Comparison of ENCODE assay signal across 11 mouse cellular contexts in genomic region chr10:9557517-9558065, GRCm38 (mm10).
DNase-seq lines count a peak whose midpoint lies in the region; ATAC-seq and TF ChIP-seq lines count a peak whose summit lies in the region.
"Had no signal": no experiment of that assay in that cellular context is flagged by ENCODE, and none has a peak within 500 bp of the region (broad histone marks: within the 10 kb centered on the region; RNA-seq: fewer than 3 reads in every experiment).

No protein-coding gene starts in this region.

- 0 out of 2 replicates have a peak overlapping the region, but pooled peaks have one; percentile 19 for H3K27ac ChIP-seq in forebrain, embryonic 12.5 days
- no peak overlapping the region for H3K27ac ChIP-seq in forebrain, embryonic 13.5 days
- H3K27ac ChIP-seq in lung, embryonic 14.5 days (ENCODE audit: low read depth) = peak overlapping the region; percentile 39
- H3K27ac ChIP-seq in embryonic facial prominence, embryonic 11.5 days (replicated peaks; ENCODE audit: low read depth, low read length) = no peak overlapping the region
- H3K27ac ChIP-seq in neural tube, embryonic 15.5 days (replicated peaks) = peak overlapping the region; percentile 51; the same call in 1 of the 2 replicates
- no peak overlapping the region for H3K27ac ChIP-seq in liver, embryonic 12.5 days
- H3K27ac ChIP-seq: liver, embryonic 14.5 days had no signal

- H3K9me3 ChIP-seq in forebrain, embryonic 12.5 days = no peaks in the 10 kb centered on the region
- H3K9me3 ChIP-seq in forebrain, embryonic 13.5 days (replicated peaks) = no peaks in the 10 kb centered on the region
- H3K9me3 ChIP-seq in lung, embryonic 14.5 days (ENCODE audit: low read depth, low read length) = no peaks in the 10 kb centered on the region
- no peaks in the 10 kb centered on the region for H3K9me3 ChIP-seq in embryonic facial prominence, embryonic 11.5 days (replicated peaks; ENCODE audit: control insufficient read depth, low read length)
- no peaks in the 10 kb centered on the region for H3K9me3 ChIP-seq in neural tube, embryonic 15.5 days (replicated peaks)
- no peaks in the 10 kb centered on the region for H3K9me3 ChIP-seq in liver, embryonic 12.5 days (replicated peaks)

- H3K4me2 ChIP-seq in forebrain, embryonic 12.5 days = no peak overlapping the region
- no peak overlapping the region for H3K4me2 ChIP-seq in forebrain, embryonic 13.5 days
- no peak overlapping the region for H3K4me2 ChIP-seq in lung, embryonic 14.5 days
- no peak overlapping the region for H3K4me2 ChIP-seq in embryonic facial prominence, embryonic 11.5 days (ENCODE audit: low read depth, low read length)
- no peak overlapping the region for H3K4me2 ChIP-seq in neural tube, embryonic 15.5 days
- no peak overlapping the region for H3K4me2 ChIP-seq in liver, embryonic 12.5 days

- WGBS in forebrain, embryonic 12.5 days = 21% methylated on average over 4 of the region's 4 CpGs
- WGBS in forebrain, embryonic 13.5 days = 18% methylated on average over 4 of the region's 4 CpGs
- 8% methylated on average over 4 of the region's 4 CpGs for WGBS in lung, embryonic 14.5 days
- 36% methylated on average over 4 of the region's 4 CpGs for WGBS in embryonic facial prominence, embryonic 11.5 days
- WGBS in neural tube, embryonic 15.5 days = 14% methylated on average over 4 of the region's 4 CpGs
- WGBS in liver, embryonic 12.5 days (ENCODE audit: insufficient replicate concordance) = 44% methylated on average over 4 of the region's 4 CpGs

- no peak overlapping the region for H3K4me3 ChIP-seq in forebrain, embryonic 12.5 days (replicated peaks)
- H3K4me3 ChIP-seq in forebrain, embryonic 13.5 days = no peak overlapping the region
- no peak overlapping the region for H3K4me3 ChIP-seq in lung, embryonic 14.5 days (ENCODE audit: low read depth, low read length)
- no peak overlapping the region for H3K4me3 ChIP-seq in embryonic facial prominence, embryonic 11.5 days (ENCODE audit: low read depth, low read length)
- H3K4me3 ChIP-seq in neural tube, embryonic 15.5 days (replicated peaks) = no peak overlapping the region
- H3K4me3 ChIP-seq in liver, embryonic 12.5 days = no peak overlapping the region

- ATAC-seq in forebrain, embryonic 12.5 days (ENCODE audit: low FRiP score) = peak; percentile 27; the same call in 1 of the 2 replicates
- no peak for ATAC-seq in forebrain, embryonic 13.5 days
- peak; percentile 86 for ATAC-seq in lung, embryonic 14.5 days (ENCODE audit: insufficient read depth)
- no peak for ATAC-seq in embryonic facial prominence, embryonic 11.5 days (replicated peaks; ENCODE audit: insufficient number of reproducible peaks, low FRiP score, low TSS enrichment, low read depth)
- ATAC-seq in neural tube, embryonic 15.5 days (ENCODE audit: low FRiP score) = no peak
- ATAC-seq in liver, embryonic 12.5 days = no peak
- ATAC-seq: inflammation-experienced regulatory T-cells, adult 6 months had no signal

- no peak overlapping the region for H3K9ac ChIP-seq in forebrain, embryonic 12.5 days
- no peak overlapping the region for H3K9ac ChIP-seq in forebrain, embryonic 13.5 days
- no peak overlapping the region for H3K9ac ChIP-seq in lung, embryonic 14.5 days
- no peak overlapping the region for H3K9ac ChIP-seq in embryonic facial prominence, embryonic 11.5 days (replicated peaks; ENCODE audit: low read length)
- H3K9ac ChIP-seq in neural tube, embryonic 15.5 days (replicated peaks) = no peak overlapping the region
- H3K9ac ChIP-seq in liver, embryonic 12.5 days = no peak overlapping the region
- H3K9ac ChIP-seq: liver, embryonic 14.5 days had no signal

- no peaks in the 10 kb centered on the region for H3K27me3 ChIP-seq in forebrain, embryonic 12.5 days
- H3K27me3 ChIP-seq in forebrain, embryonic 13.5 days = no peaks in the 10 kb centered on the region
- H3K27me3 ChIP-seq in lung, embryonic 14.5 days (ENCODE audit: insufficient read depth, low read length) = no peaks in the 10 kb centered on the region
- no peaks in the 10 kb centered on the region for H3K27me3 ChIP-seq in embryonic facial prominence, embryonic 11.5 days (ENCODE audit: control insufficient read depth, insufficient read depth, low read length)
- no peaks in the 10 kb centered on the region for H3K27me3 ChIP-seq in neural tube, embryonic 15.5 days (replicated peaks)
- H3K27me3 ChIP-seq in liver, embryonic 12.5 days (replicated peaks) = no peaks in the 10 kb centered on the region

- no peaks in the 10 kb centered on the region for H3K36me3 ChIP-seq in forebrain, embryonic 12.5 days (replicated peaks)
- no peaks in the 10 kb centered on the region for H3K36me3 ChIP-seq in forebrain, embryonic 13.5 days (ENCODE audit: poor library complexity, severe bottlenecking)
- no peaks in the 10 kb centered on the region for H3K36me3 ChIP-seq in lung, embryonic 14.5 days (ENCODE audit: insufficient read depth)
- no peaks in the 10 kb centered on the region for H3K36me3 ChIP-seq in embryonic facial prominence, embryonic 11.5 days (replicated peaks; ENCODE audit: control insufficient read depth, insufficient read depth, low read depth, low read length)
- H3K36me3 ChIP-seq in neural tube, embryonic 15.5 days = no peaks in the 10 kb centered on the region
- H3K36me3 ChIP-seq in liver, embryonic 12.5 days = no peaks in the 10 kb centered on the region

- peaks cover 12% of the 10 kb centered on the region for H3K4me1 ChIP-seq in forebrain, embryonic 12.5 days
- H3K4me1 ChIP-seq in forebrain, embryonic 13.5 days = no peaks in the 10 kb centered on the region
- peaks cover 7% of the 10 kb centered on the region for H3K4me1 ChIP-seq in lung, embryonic 14.5 days (ENCODE audit: insufficient read depth)
- H3K4me1 ChIP-seq in embryonic facial prominence, embryonic 11.5 days (ENCODE audit: control insufficient read depth, insufficient read depth, low read length) = no peaks in the 10 kb centered on the region
- no peaks in the 10 kb centered on the region for H3K4me1 ChIP-seq in neural tube, embryonic 15.5 days
- H3K4me1 ChIP-seq in liver, embryonic 12.5 days = no peaks in the 10 kb centered on the region

- peak; percentile 50 for DNase-seq in lung, embryonic 14.5 days
- DNase-seq in lung, postnatal 10 days = no peak
- peak; percentile 12 for DNase-seq in embryonic facial prominence, embryonic 11.5 days (ENCODE audit: low spot score)
- DNase-seq in thymus, postnatal 36 days = no peak
- DNase-seq: cerebellum, adult 8-10 months had no signal

- TF ChIP-seq CTCF in lung, embryonic 14.5 days (IDR thresholded peaks at IDR 0.05; ENCODE audit: low read depth) = no peak

Comparison
In these comparisons a context has a peak if more than half of its experiments do, and no peak if none do; other contexts are left out.
1. ATAC-seq: peak in forebrain, embryonic 12.5 days (single experiment) and lung, embryonic 14.5 days (single experiment); none in forebrain, embryonic 13.5 days (single experiment), embryonic facial prominence, embryonic 11.5 days (single experiment), neural tube, embryonic 15.5 days (single experiment) and liver, embryonic 12.5 days (single experiment).
2. H3K27ac ChIP-seq: peak in forebrain, embryonic 12.5 days (single experiment), lung, embryonic 14.5 days (single experiment) and neural tube, embryonic 15.5 days (single experiment); none in forebrain, embryonic 13.5 days (single experiment), embryonic facial prominence, embryonic 11.5 days (single experiment) and liver, embryonic 12.5 days (single experiment).
3. DNase-seq: peak in lung, embryonic 14.5 days (single experiment) and embryonic facial prominence, embryonic 11.5 days (single experiment); none in lung, postnatal 10 days (single experiment) and thymus, postnatal 36 days (0 of 2).